Mouse (Mus musculus): ENCODE results near the gene Mxd4. TPM values are rescaled to one million over a fixed set of nuclear protein-coding genes. Genes with fewer than 3 reads are reported as not detected.
A peak's percentile ranks its signal among the peaks of the same experiment; 100 is the strongest.

The Mxd4 gene
- total RNA-seq, 1 experiment, result 14.2 TPM

DNA sequence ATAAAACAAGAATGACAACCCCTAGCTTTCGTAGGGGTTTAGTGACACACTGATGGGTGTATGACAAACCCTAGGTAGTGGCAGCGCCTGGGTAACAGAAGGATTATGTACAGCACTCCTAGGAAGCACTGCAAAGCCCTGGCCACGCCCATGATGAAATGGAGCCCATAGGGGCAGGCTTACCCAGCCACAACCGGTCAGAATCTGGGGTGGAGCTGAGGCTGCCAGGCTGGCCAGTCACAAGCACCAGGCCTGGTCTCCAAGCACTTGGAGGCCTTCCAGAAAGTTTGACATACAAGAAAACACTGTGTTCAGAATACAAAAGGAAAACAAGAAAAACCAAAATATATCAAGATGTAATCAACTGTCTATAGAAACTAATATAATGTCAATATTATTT, 3.5 kb upstream of the Mxd4 start:
- Histone ChIP-seq H3K36me3 (ENCODE audit: control insufficient read depth, insufficient read depth, low read length, poor library complexity, severe bottlenecking) (no peaks in the 10 kb centered on the region), H3K4me3 (ENCODE audit: insufficient read depth in 1 of 2, low read depth in 1 of 2, low read length in 2 of 2, poor library complexity in 1 of 2, severe bottlenecking in 1 of 2) (no peak overlapping the region), H3K9ac (ENCODE audit: insufficient read depth, low read depth, low read length, poor library complexity, severe bottlenecking) (no peak overlapping the region), H3K27ac (ENCODE audit: insufficient read depth, low read depth, low read length, poor library complexity, severe bottlenecking) (no peak overlapping the region), H3K9me3 (ENCODE audit: control insufficient read depth, insufficient read depth, low read depth, low read length) (no peaks in the 10 kb centered on the region), H3K4me1 (ENCODE audit: control insufficient read depth in 2 of 2, insufficient read depth in 2 of 2, low read length in 2 of 2, poor library complexity in 1 of 2) (no peaks in the 10 kb centered on the region)
- in situ Hi-C loops (cut with MboI; ENCODE audit: low sequenced_read_pairs in 2 of 2, unreplicated experiment in 2 of 2), result no loop called here
- no peak for DNase-seq (ENCODE audit: low read depth, low spot score)
- TF ChIP-seq CHD2 (IDR thresholded peaks at IDR 0.05; ENCODE audit: low read depth, low read length), result no peak
- TF ChIP-seq ZC3H11A (IDR thresholded peaks at IDR 0.05; ENCODE audit: borderline replicate concordance, low read depth, low read length), result no peak
- no peak for TF ChIP-seq HCFC1 (IDR thresholded peaks at IDR 0.05; ENCODE audit: borderline replicate concordance, insufficient read depth, low read length)
- no peak for TF ChIP-seq MAFK (IDR thresholded peaks at IDR 0.05; ENCODE audit: insufficient read depth, low read depth, low read length)
- TF ChIP-seq ZNF384 (IDR thresholded peaks at IDR 0.05; ENCODE audit: low read depth, low read length), result no peak

DNA sequence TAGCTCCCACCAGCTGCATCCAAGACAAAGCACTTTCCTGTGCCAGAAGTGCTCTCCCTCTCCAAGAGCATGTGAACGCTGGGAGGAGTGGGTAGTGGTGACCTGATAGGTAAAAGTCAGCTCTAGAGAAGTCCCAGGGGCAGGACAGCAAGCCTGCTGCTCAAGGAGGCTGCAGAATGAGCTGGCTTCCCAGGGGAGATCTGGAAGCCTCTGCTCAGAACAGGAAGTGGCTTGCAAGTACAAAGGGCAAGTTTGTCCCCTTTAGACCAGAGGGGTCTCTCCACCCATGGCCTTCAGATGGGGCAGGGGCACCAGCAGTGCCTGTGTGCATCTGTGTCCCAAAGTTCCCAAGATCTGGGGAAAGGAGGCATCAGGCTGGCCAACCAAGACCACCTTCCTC, 2.0 kb upstream of the Mxd4 start:
- Histone ChIP-seq H3K9ac (ENCODE audit: insufficient read depth, low read depth, low read length, poor library complexity, severe bottlenecking) (no peak overlapping the region), H3K36me3 (ENCODE audit: control insufficient read depth, insufficient read depth, low read length, poor library complexity, severe bottlenecking) (no peaks in the 10 kb centered on the region), H3K9me3 (ENCODE audit: control insufficient read depth, insufficient read depth, low read depth, low read length) (no peaks in the 10 kb centered on the region), H3K4me1 (ENCODE audit: control insufficient read depth in 2 of 2, insufficient read depth in 2 of 2, low read length in 2 of 2, poor library complexity in 1 of 2) (no peaks in the 10 kb centered on the region), H3K27ac (ENCODE audit: insufficient read depth, low read depth, low read length, poor library complexity, severe bottlenecking) (no peak overlapping the region), H3K4me3 (ENCODE audit: insufficient read depth in 1 of 2, low read depth in 1 of 2, low read length in 2 of 2, poor library complexity in 1 of 2, severe bottlenecking in 1 of 2) (no peak overlapping the region)
- TF ChIP-seq MAFK (IDR thresholded peaks at IDR 0.05; ENCODE audit: insufficient read depth, low read depth, low read length) (no peak), ZNF384 (IDR thresholded peaks at IDR 0.05; ENCODE audit: low read depth, low read length) (no peak), HCFC1 (IDR thresholded peaks at IDR 0.05; ENCODE audit: borderline replicate concordance, insufficient read depth, low read length) (no peak), ZC3H11A (IDR thresholded peaks at IDR 0.05; ENCODE audit: borderline replicate concordance, low read depth, low read length) (no peak)
- in situ Hi-C loops (cut with MboI; ENCODE audit: low sequenced_read_pairs in 2 of 2, unreplicated experiment in 2 of 2), result no loop called here
- no peak for DNase-seq (ENCODE audit: low read depth, low spot score)

DNA sequence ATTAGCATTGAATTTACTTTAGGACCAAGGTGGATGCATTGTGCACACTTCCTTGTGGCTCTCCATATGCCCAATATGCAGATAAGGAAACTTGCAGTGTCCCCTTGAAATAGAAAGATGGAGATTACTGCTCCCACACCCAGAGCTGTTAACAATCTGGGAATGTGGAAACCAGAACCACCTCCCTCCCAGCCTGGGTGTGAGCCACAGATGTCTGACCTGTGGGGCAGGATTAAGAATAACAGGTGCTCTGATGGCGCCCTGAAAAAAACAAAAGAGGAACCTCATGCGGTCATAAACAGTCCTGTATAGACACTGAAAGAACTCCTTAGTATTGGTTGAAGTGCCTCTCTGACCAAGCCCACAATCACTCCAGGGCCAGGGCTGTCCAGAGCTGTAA, 1.3 kb upstream of the Mxd4 start:
- no peak for DNase-seq (ENCODE audit: low read depth, low spot score)
- no peaks in the 10 kb centered on the region for H3K4me1 ChIP-seq (ENCODE audit: control insufficient read depth in 2 of 2, insufficient read depth in 2 of 2, low read length in 2 of 2, poor library complexity in 1 of 2)
- H3K36me3 ChIP-seq (ENCODE audit: control insufficient read depth, insufficient read depth, low read length, poor library complexity, severe bottlenecking), result no peaks in the 10 kb centered on the region
- H3K27ac ChIP-seq (ENCODE audit: insufficient read depth, low read depth, low read length, poor library complexity, severe bottlenecking), result no peak overlapping the region
- in situ Hi-C loops (cut with MboI; ENCODE audit: low sequenced_read_pairs in 2 of 2, unreplicated experiment in 2 of 2), result no loop called here
- no peak overlapping the region for H3K9ac ChIP-seq (ENCODE audit: insufficient read depth, low read depth, low read length, poor library complexity, severe bottlenecking)
- no peak overlapping the region for H3K4me3 ChIP-seq (ENCODE audit: insufficient read depth in 1 of 2, low read depth in 1 of 2, low read length in 2 of 2, poor library complexity in 1 of 2, severe bottlenecking in 1 of 2)
- TF ChIP-seq MAFK (IDR thresholded peaks at IDR 0.05; ENCODE audit: insufficient read depth, low read depth, low read length) (no peak), HCFC1 (IDR thresholded peaks at IDR 0.05; ENCODE audit: borderline replicate concordance, insufficient read depth, low read length) (no peak), ZNF384 (IDR thresholded peaks at IDR 0.05; ENCODE audit: low read depth, low read length) (no peak), CHD2 (IDR thresholded peaks at IDR 0.05; ENCODE audit: low read depth, low read length) (no peak), ZC3H11A (IDR thresholded peaks at IDR 0.05; ENCODE audit: borderline replicate concordance, low read depth, low read length) (no peak)
- no peaks in the 10 kb centered on the region for H3K9me3 ChIP-seq (ENCODE audit: control insufficient read depth, insufficient read depth, low read depth, low read length)

DNA sequence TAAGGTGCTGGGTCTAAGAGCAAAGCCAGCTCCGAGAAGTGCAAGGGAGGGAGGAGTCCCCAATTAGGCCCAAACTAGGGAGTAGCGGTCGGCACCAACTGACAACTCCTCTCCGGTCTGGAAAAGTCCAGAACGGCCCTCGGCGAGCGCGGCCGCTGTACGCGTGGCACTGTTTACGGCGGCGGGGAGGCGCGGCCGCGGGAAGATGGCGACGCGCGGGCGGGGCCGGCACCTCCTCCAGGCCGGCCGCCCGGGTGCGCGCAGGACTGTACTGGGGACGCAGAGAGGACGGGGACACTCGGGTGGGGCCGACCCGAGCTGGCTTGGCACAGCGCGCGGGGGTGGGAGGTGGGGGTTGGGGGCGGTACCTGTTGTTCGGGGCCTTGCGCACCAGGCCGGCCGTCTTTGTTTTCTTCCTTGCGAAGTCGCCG, 544 bp downstream of the Mxd4 start:
- in situ Hi-C loops (cut with MboI; ENCODE audit: low sequenced_read_pairs in 2 of 2, unreplicated experiment in 2 of 2), result no loop called here
- DNase-seq (ENCODE audit: low read depth, low spot score), result no peak
- Histone ChIP-seq H3K36me3 (ENCODE audit: control insufficient read depth, insufficient read depth, low read length, poor library complexity, severe bottlenecking) (no peaks in the 10 kb centered on the region), H3K9me3 (ENCODE audit: control insufficient read depth, insufficient read depth, low read depth, low read length) (no peaks in the 10 kb centered on the region), H3K27ac (ENCODE audit: insufficient read depth, low read depth, low read length, poor library complexity, severe bottlenecking) (no peak overlapping the region), H3K9ac (ENCODE audit: insufficient read depth, low read depth, low read length, poor library complexity, severe bottlenecking) (peak overlapping the region; percentile 6), H3K4me3 (ENCODE audit: insufficient read depth in 1 of 2, low read depth in 1 of 2, low read length in 2 of 2, poor library complexity in 1 of 2, severe bottlenecking in 1 of 2) (peak overlapping the region; percentile 69 to 82), H3K4me1 (ENCODE audit: control insufficient read depth in 2 of 2, insufficient read depth in 2 of 2, low read length in 2 of 2, poor library complexity in 1 of 2) (peaks cover 0 to 3% of the 10 kb centered on the region in 2 experiments; a peak in 1 of 4 replicates)
- no peak for TF ChIP-seq HCFC1 (IDR thresholded peaks at IDR 0.05; ENCODE audit: borderline replicate concordance, insufficient read depth, low read length)
- no peak for TF ChIP-seq ZNF384 (IDR thresholded peaks at IDR 0.05; ENCODE audit: low read depth, low read length)
- TF ChIP-seq ZC3H11A (IDR thresholded peaks at IDR 0.05; ENCODE audit: borderline replicate concordance, low read depth, low read length), result no peak
- no peak for TF ChIP-seq CHD2 (IDR thresholded peaks at IDR 0.05; ENCODE audit: low read depth, low read length)
- TF ChIP-seq MAFK (IDR thresholded peaks at IDR 0.05; ENCODE audit: insufficient read depth, low read depth, low read length), result no peak

DNA sequence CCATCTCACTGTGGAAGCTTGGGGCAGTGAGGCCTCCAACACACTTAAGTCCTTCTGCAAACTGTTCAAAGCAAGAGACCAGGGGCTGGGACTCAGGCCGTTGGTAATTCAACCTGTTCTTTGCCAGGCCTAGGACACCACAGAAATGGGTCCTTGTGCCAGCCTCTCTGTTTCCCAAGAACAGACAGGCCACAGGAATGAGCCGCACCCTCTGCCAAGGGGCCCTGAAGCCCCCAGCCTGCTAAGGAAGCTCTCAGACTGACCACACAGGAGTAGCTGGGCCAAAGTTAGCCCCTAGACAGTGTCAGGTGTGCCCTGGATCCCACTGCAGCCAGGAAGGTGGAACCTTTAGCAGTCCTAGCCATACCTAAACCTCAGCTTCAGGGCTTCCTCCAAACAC, 1.1 kb downstream of the Mxd4 start:
- in situ Hi-C loops (cut with MboI; ENCODE audit: low sequenced_read_pairs in 2 of 2, unreplicated experiment in 2 of 2), result no loop called here
- Histone ChIP-seq H3K4me1 (ENCODE audit: control insufficient read depth in 2 of 2, insufficient read depth in 2 of 2, low read length in 2 of 2, poor library complexity in 1 of 2) (peaks cover 0 to 3% of the 10 kb centered on the region in 2 experiments; a peak in 1 of 4 replicates), H3K4me3 (ENCODE audit: insufficient read depth in 1 of 2, low read depth in 1 of 2, low read length in 2 of 2, poor library complexity in 1 of 2, severe bottlenecking in 1 of 2) (peak overlapping the region; percentile 69 to 82), H3K36me3 (ENCODE audit: control insufficient read depth, insufficient read depth, low read length, poor library complexity, severe bottlenecking) (no peaks in the 10 kb centered on the region), H3K9ac (ENCODE audit: insufficient read depth, low read depth, low read length, poor library complexity, severe bottlenecking) (0 out of 2 replicates have a peak overlapping the region, but pooled peaks have one; percentile 6), H3K27ac (ENCODE audit: insufficient read depth, low read depth, low read length, poor library complexity, severe bottlenecking) (no peak overlapping the region), H3K9me3 (ENCODE audit: control insufficient read depth, insufficient read depth, low read depth, low read length) (no peaks in the 10 kb centered on the region)
- TF ChIP-seq CHD2 (IDR thresholded peaks at IDR 0.05; ENCODE audit: low read depth, low read length), result no peak
- DNase-seq (ENCODE audit: low read depth, low spot score), result no peak

Measured in ES-E14 (cell line).